Mouse (Mus musculus): ENCODE results near the gene Katnal1.

DNA sequence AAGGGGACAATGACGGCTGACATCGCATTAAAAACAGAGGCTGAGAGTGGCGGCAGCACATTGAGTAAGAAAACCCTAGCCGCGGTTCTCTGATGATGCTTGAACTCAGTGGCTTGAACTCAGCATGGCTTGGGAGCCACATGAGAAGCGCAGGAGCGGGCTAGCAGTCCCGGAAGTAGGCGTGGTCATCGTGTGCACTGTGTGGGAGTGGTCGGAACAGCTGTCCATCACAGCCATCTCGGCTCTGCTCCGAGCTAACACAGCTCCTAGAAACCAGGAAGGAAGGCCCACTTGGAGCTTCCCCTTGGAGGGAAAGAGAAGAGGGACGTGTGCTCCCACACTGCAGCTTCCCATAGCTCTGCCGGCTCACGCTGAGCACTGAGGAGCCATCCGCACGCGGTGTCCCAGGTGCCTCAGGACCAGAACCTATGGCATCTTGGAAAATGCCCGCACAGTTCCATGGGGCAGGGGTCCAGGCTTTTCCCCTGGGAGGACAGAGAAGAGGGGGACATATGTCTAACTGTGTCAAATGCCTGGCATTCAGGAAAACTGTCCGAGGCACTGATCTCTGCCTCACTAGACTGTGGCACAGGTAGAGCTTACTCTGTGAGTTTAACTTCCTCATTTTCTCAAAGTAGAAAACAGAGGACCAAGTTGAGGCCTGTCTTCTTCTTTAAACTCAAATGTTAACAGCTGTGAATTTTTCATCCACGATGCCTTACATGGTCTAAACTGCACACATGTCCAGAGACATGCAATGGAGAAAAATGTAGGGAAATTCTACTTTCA lies 43.1 kb downstream of the Katnal1 start:
- TF ChIP-seq CTCF (IDR thresholded peaks at IDR 0.05; ENCODE audit: control insufficient read depth, insufficient read depth, low read length) (no peak), POLR2A (IDR thresholded peaks at IDR 0.05; ENCODE audit: borderline replicate concordance, control insufficient read depth, low read depth, low read length) (no peak)
